Mouse (Mus musculus): ENCODE measurements around the gene Mab21l3.
A peak's percentile ranks its signal among the peaks of the same experiment; 100 is the strongest.
"Not testable (repeated sequence)": the region's sequence is repeated elsewhere in the genome, so short reads cannot be mapped to it uniquely, and the experiment has no call there.

The Mab21l3 gene

DNA sequence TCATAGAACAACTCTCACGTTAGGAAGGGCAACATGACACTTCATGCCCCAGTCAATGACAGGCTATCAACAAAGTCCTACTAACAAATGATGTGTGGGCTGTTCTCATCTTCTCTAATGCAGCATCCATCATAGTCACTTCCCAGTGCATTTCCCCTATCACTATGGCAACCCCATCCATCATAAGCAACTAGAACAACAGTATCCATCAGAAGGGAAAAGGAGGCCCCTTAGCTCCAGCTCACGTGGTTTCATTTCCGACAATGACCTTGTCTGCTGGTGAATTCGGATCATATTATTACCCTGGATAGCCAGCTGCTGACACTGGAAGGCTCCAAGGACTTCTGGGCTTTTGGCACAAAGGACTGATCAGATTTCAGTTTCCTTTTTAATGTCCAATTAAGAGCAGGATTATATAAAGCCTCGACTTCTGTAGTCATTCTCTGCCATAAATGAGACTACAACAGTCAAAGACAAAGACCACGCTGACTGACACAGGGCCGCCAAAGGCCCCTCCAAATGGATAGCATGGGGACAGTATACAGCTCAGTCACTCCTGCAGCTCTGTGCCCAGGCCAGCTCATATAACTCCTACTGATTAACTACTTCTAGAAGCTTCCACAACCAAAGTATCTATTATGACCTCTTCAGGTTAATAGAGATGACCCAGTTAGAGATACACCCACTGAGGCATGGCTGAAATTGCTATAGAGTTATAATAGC lies 6.2 kb downstream of the Mab21l3 start:
- no peak for DNase-seq (ENCODE audit: extremely low spot score, low read depth, low spot score)

DNA sequence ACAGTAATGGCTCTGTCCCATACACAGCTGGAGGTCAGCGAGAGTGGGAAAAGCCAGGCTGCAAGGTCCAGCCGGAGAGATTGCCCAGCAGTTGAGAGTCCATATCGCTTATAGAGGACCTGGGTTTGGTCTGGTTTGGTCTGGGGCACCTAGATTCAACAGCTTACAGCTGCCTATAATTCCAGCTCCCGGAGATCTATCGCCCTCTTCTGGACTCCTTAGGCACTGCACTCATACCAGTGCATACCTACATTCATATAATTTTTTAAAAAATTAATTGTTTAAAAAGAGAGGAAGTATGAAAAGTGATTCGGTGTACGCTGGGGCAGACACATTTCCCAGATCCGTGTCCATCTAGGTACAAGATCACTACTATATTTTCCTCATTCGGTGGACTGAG lies 9.4 kb downstream of the Mab21l3 start:
- no peak for DNase-seq (ENCODE audit: extremely low spot score, low read depth, low spot score)

DNA sequence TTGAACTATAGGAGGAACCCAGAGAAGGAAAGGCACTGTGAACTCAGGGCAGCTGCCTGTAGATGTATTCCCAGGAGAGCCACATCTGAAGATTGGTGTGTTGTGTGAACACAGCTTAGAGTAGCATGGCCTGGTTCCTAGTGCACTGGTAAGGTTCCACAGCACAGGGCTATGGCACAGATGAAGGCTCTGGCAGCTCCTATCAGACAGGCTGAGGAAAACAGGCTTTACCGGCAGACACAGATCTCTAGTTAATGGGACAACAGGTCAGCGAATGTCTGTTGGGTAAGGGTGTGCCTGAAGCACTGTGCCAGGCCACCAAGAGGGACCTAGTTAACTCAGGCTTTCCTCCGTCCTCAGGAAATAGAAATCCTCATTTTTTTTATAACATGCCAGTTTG lies 11.8 kb downstream of the Mab21l3 start:
- DNase-seq (ENCODE audit: extremely low spot score, low read depth, low spot score), result no peak

DNA sequence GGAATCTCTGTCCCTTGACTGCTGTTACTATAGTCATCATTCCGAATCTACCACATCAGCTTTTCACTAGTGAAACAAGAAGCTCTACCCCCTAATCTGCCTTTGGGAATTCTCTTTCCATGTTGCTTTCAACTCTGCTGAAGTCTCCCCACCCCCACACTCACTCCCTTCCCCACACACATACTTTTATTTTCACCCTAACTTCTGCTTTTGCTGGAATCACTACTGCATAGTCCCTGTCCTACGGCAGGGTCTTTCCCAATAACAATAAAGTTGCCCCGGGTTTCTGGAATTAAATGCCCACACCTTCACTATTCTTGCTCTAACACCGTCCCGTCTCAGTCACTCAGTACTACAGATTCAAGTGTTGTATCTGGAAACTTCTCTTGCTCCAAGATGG lies 12.2 kb downstream of the Mab21l3 start:
- no peak for DNase-seq (ENCODE audit: extremely low spot score, low read depth, low spot score)

DNA sequence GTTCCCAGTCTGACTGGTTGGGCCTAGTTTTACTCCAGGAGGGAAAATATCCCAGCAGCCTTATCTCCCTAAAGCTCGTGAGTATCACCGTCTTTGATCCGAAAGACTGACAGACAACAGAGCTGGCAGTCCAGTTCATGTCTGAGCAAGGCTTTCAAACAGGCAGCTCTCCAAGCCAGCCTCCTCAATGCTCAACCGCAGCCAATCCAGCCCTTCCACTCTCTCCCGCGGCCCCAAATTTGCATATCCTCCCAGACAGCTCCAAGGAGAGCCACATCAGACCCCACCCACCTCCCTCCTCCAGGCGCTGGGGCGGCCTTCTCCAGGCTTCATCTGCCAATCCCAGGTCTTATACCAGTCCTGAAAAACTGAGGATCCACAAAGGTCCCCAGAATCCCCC lies 12.7 kb downstream of the Mab21l3 start:
- peak; percentile 44 for DNase-seq (ENCODE audit: extremely low spot score, low read depth, low spot score)

DNA sequence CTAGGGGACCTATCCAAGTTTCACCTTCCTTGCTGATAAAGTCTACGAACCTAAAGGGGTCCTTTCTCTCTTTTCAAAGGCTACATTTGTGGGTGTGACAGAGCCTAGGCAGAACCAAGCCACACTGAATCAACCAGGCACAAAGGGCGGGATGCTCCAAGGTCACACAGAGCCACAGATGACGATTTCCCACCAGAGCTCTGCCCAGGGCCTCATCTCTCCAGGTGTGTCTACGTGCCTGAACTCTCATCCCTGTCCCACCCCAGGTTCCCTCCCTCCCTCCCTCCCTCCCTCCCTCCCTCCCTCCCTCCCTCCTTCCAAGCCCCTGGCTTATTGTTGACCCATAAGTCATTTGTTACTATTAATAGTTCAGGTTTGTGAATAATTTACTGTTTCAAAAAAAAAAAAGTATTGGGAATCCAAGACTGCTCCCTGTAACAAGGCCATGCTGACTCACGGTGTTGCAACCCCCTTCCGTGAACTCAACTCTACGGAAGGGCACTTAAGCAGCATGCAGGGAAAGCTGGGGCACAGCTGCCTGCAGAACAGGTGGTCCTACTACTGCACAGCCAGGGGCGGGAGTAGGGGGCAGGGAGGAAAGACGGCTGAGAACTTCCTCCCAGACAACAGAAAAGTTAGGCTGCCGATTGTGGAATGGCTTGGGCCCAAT lies 17.4 kb downstream of the Mab21l3 start:
- DNase-seq (ENCODE audit: extremely low spot score, low read depth, low spot score), result no peak

DNA sequence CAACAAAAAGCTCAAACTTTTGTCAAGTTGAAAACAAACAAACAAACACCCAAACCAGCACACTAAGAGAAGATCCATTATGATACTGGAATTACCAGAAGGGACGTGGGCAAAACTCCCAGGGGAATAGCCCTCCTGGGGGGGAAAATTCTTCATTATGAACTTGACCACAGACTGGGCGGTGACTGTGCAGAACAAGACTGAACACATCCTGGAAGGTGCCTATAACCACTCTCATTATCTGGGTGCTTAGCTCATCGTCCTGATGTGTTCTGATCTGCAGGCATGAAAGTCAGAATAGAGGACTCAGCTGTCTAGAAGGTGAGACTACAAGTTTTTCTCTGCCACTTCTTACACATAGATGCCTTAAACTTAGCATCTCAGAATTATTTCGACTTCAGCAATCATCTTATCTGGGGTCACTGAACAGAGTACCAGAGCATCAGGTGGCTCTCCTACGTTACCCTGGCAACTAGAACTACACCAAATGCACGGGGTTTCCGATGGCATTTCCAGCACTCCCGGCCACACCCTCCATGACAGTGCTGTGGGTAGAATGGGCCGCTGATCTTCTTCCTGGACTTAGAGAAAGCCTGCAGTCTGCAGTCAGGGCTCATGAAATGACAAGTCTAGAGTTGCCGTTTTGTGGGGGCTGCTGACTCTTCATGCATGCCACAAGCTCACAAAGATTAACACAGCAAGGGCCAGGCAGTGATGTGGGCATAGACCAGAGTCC lies 18.7 kb downstream of the Mab21l3 start:
- DNase-seq (ENCODE audit: extremely low spot score, low read depth, low spot score), result no peak

DNA sequence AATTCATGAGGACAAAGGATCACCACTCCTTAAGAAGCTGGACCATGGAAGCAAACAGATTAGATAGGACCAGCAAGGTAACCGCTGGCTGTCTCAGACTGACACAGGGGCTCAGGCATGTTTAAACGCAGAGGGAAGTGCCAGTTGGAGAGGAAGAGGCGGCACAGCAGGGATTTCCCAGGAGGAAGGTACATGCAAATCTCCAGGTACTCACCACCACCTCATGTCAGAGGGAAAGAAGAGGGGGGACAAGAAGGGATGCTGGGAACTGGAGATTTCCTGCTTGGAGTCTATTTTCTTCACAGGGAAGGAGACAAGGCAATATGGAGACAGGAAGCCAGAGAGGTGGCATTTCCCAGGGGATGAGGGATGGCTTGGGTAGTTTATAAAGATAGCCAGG lies 20.2 kb downstream of the Mab21l3 start:
- DNase-seq (ENCODE audit: extremely low spot score, low read depth, low spot score), result no peak

DNA sequence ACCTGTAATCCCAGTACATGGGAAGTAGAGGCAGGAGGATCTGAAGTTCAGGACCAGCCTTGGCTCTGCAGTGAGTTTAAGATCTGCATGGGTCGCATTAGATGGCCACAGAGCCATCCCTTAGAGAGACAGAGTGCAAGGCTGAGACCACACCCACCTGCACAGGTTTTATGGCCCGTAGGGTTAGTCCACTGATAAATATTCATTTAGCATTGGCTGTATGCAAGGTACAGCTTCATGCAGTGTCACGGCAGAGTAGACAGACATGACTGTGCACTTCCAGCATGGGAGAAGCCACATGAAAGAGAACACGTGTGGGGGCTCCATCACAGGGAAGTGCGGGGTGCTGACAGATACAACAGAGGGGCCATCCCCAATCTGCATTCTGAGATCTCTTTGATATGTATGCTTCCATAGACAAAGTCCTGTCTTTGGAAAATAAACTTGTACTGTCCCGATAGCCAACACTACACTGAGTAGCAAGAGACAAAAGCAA lies 21.5 kb downstream of the Mab21l3 start:
- DNase-seq (ENCODE audit: extremely low spot score, low read depth, low spot score), result no peak

DNA sequence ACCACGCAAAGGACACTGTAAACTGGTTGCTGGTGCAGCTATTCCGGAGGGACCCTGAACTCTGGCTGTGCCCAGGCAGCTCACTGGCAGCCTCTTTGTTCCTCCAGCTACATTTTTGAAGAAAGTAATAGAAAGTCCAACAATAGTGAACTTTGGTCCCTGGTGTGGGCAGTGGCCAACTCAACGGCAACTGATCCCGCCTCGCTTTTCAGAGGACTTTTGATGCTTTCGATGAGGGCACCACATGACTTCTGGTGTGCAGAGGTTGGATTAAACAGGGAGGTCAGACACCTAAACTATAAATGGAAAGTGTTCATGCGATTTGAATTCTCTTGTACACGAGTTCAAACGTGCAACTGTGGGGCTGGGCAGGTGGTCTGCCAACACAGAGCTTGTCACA lies 24.4 kb downstream of the Mab21l3 start:
- DNase-seq (ENCODE audit: extremely low spot score, low read depth, low spot score), result no peak

DNA sequence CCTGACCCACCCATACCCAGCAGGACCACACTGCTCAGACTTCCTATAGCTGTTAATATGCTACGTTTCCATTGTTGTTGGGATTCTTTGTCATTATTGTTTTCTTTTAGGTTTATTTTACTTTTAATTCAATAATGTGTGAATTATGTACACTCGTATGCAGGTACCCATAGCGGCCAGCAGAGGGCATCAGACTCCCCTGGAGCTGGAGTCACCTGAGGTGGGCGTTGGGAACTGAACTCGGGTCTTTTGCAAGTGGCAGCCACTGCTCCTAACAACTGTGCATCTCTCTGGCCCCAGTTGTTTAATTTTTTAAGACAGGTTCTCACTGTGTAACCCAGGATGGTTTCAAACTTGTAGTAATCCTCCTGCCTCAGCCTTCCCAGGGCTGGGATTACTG lies 26.7 kb downstream of the Mab21l3 start:
- no peak for DNase-seq (ENCODE audit: extremely low spot score, low read depth, low spot score)

DNA sequence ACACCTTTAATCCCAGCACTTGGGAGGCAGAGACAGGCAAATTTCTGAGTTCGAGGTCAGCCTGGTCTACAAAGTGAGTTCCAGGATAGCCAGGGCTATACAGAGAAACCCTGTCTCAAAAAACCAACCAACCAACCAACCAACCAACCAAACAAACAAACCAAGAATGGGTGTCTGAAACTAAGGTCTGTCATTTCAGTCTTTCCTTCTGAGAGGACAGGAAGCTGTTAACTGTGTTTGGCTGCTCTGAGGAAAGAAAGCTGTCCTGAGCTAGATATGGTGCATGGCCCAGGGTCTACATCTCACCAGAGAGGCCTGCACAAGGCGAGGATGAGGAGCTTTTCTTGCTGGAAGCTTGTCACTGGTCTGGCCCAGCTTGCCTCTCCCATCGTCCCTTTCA lies 28.1 kb downstream of the Mab21l3 start:
- not testable (repeated sequence) for DNase-seq (ENCODE audit: extremely low spot score, low read depth, low spot score)

DNA sequence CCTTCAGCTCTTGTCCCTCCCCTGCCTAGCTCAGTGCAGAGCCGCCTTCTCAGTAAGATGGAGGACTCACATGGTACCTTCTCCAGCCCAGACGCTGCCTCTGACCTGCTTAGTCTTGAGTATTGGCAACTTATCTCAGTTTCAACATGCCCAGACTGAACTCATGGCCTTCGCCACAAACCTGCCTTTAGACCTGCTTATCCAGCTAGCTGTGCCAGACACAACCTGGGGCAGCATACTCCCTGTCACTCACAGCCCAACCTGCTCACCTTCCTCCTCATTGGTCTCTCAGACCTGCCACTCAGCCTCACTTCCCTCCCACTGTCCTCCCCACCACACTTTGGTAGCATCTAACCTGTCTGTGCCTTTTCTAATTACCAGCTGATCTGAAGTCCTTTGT lies 32.8 kb downstream of the Mab21l3 start:
- no peak for DNase-seq (ENCODE audit: extremely low spot score, low read depth, low spot score)

DNA sequence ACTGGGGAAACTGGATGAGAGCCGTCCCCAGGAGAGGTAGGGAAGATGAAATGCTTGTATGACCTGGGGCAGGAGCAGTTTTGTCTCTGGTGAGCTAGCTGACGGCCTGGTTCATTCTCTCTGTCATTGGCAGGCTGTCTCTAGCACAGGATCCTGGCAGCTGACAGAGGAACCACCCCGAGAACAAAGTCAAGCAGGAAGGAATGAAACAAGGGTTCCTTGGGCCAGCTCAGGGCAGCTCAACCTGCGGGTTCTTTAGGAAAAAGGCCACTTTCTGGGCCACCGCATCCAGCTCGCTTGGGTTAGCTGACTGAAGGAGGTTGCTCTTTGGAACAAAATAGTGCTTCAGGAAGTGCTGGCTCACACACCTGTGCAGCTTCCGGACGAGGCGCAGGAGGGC lies 34.0 kb downstream of the Mab21l3 start:
- no peak for DNase-seq (ENCODE audit: extremely low spot score, low read depth, low spot score)

DNA sequence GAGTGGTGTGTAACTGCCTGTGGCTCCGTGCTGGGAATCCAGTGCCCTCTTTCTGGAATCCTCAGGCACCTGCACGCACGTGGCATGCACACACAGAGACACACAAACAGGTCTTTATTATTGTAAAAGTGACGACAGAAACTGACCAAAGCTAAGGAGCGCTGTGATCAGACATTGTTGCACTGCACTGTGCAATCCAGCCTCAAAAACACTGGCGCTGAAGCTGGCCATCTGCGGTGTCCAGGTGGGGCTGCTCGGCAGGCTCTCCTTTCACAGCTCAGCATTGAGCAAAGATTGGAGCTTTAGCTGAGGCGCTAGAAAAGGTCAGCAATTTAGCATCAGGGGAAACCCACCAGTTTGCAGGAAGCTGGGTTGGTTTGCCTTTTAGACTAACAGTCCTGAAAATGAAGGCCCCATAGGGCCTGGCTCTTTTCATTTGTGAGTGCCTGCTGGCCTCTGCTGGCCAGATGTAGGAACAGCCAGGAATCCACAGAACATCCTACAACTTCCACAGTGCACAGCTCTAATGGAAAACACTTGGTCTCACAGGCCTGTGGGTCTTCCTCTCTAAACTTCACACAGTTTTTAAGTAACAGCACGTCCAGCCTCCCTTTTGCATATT lies 36.3 kb downstream of the Mab21l3 start:
- peak; percentile 67 for DNase-seq (ENCODE audit: extremely low spot score, low read depth, low spot score)

DNA sequence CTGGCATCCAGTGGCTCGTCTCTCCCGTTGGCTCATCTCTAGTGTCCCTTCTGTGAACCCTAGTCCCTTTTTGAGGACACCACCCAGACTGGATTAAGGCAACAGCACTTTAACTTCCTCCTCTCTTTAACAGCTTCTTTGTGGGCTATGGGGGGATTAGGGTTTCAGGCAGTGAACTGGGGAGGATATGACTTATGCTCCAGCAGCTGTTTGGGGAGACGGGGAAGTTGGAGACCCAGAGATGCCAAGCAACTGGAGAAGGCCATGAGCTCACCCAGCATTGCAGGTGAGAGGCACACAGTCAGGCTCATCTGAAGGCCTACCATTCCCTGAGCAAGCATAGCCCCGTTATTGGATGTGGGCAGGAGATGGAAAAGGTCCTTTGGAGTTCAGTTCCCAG lies 36.8 kb downstream of the Mab21l3 start:
- no peak for DNase-seq (ENCODE audit: extremely low spot score, low read depth, low spot score)

DNA sequence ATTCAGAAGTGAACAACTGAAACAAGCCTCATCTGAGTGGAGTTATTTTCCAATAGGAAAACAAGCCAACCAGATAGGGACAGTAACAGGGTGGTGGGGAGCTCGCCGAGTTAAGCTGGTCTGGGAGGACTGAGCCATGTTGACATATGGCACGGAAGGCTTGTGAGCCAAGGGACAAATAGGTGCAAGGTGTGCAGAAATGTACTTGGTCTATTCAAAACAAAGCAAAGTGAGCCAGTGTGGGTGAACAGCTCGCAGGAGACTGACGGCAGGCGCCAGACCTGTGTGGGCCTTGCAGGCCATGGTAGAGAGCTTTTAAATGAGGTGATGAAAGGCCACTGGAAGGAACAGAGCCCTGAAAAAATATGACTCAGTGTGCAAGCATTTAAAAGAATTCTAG lies 41.1 kb downstream of the Mab21l3 start:
- DNase-seq (ENCODE audit: extremely low spot score, low read depth, low spot score), result no peak

DNA sequence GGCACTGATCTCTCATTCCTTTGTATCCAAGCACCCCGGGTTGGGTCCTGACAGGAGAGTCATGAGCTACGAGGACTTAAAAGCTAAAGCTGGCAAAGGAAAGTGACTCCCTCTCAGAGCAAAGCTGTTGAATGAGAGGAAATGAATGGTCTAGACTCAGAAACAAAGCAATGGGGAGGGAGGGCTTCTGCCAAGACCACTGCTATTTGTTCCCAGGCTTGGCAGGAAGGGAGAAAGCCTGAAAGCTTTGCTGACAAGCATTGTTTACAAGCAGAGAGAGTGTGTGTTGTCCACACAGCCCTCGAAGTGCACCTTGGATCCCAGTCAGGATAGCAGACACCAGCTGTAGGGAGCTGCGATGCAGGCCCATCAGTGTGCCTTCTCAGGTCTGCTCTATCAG lies 41.8 kb downstream of the Mab21l3 start:
- DNase-seq (ENCODE audit: extremely low spot score, low read depth, low spot score), result no peak

DNA sequence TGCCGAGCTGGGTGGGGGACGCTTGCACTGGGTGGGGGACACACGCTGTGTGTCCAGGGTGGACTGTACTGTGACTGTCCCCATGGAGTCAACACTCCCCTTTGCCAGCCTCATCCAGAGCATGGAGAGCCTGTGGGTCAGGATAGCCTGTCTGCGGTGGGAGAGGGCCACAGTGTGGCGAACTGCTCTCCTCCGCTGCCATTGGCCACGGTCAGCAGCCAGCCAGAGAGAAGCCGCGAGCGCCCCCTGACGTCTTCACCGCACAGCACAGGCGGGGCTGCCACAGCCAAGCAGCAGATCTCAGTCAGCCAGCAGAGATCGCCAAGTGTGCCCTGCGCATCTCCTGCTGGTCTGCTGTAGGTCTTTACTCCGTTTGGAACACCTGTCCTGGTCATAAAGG lies 42.6 kb downstream of the Mab21l3 start:
- DNase-seq (ENCODE audit: extremely low spot score, low read depth, low spot score), result no peak

DNA sequence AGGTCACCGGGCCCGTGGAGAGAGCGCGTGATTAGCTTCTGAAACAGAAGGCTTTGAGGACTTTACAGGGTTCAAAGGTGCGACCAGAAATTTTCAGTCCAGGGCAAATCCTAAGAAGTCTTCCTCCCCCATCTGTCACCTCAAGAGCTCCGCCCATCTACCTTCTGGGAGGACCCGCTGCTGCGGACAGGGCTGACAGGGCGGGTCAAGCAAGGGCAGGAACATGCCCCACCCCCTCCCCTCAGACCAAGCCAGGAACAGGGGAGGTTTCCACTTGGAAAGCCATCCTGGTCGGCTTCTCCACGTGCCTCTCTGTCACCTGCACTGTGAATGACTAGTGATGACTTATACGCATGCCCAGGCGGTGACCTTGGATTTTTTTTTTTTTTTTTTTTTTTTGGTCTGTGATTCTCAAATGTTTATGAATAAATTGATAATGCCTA lies 43.2 kb downstream of the Mab21l3 start:
- DNase-seq (ENCODE audit: extremely low spot score, low read depth, low spot score), result no peak

DNA sequence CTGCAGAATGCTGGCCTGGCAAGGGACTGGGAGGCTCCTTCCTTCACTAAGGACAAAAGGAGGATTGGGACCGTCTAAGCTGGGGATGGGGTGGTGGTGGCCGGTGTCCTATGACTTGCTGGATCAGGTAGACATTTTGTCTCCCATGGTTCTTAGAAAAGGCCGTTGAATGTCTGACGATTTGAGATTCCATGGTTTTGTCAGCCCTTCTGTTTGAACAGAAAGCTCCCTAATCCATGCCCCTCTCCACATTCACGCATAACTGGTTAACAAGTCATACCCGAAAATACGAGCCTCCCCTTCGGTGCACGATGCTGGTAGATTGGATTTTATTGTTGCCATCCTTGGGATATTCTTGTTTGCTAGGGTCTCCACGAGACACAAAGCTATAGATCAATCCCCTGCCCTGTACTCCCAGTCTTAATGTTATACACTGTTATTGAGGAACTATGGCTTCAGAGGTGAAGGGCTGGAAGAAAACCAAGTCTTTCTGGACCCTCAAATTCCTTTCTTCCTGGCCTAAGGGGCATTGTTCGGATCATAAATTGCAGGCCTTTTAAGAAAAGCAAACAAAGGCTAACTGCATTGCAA lies 43.7 kb downstream of the Mab21l3 start:
- no peak for DNase-seq (ENCODE audit: extremely low spot score, low read depth, low spot score)
